Mouse (Mus musculus): ENCODE results near the gene Olfr1312. TPM values are rescaled to one million over a fixed set of nuclear protein-coding genes. Genes with fewer than 3 reads are reported as not detected.

The Olfr1312 gene
- total RNA-seq (2023; ENCODE audit: inconsistent age), result not detected in 4 replicates

GRCm38 (mm10) chr2:112050138-112050537, at the start of gene Olfr1312:
Gene Olfr1312 (minus strand): TSS chr2:112050238.

GRCm38 (mm10) chr2:112096681-112097080, 46.6 kb upstream of the Olfr1312 start, which contains the start of gene Olfr1314:
Gene Olfr1314 (minus strand): TSS chr2:112096781.

GRCm38 (mm10) chr2:112077743-112078142, 27.7 kb upstream of the Olfr1312 start, which contains the start of gene Olfr1313:
Gene Olfr1313 (minus strand): TSS chr2:112077843.

GRCm38 (mm10) chr2:112024312-112024711, 25.7 kb downstream of the Olfr1312 start, which contains the start of gene Olfr1311:
Gene Olfr1311 (minus strand): TSS chr2:112024412.

GRCm38 (mm10) chr2:112012608-112013007, 37.4 kb downstream of the Olfr1312 start, which contains the start of gene Olfr1310:
Gene Olfr1310 (minus strand): TSS chr2:112012708.

GRCm38 (mm10) chr2:111990181-111990580, 59.9 kb downstream of the Olfr1312 start, which contains the start of gene Olfr1309:
Gene Olfr1309 (minus strand): TSS chr2:111990281.

Other genes starting within 250 kb of the Olfr1312 start
- gene Olfr1303, start 229.9 kb downstream of the Olfr1312 start, total RNA-seq (2023; ENCODE audit: inconsistent age), result not detected in 4 replicates
- gene Olfr1305, start 173.1 kb downstream of the Olfr1312 start, total RNA-seq (2023; ENCODE audit: inconsistent age), result not detected in 4 replicates
- not detected in 4 replicates for gene Olfr1306, start 134.0 kb downstream of the Olfr1312 start, total RNA-seq (2023; ENCODE audit: inconsistent age)
- gene Olfr1307, start 100.8 kb downstream of the Olfr1312 start, total RNA-seq (2023; ENCODE audit: inconsistent age), result 0.03 TPM in 3 of 4 replicates, not detected in the other
- not detected in 4 replicates for gene Olfr1308, start 85.3 kb downstream of the Olfr1312 start, total RNA-seq (2023; ENCODE audit: inconsistent age)
- not detected in 4 replicates for gene Olfr1309, start 60.0 kb downstream of the Olfr1312 start, total RNA-seq (2023; ENCODE audit: inconsistent age)
- not detected in 4 replicates for gene Olfr1310, start 37.5 kb downstream of the Olfr1312 start, total RNA-seq (2023; ENCODE audit: inconsistent age)
- gene Olfr1311, start 25.8 kb downstream of the Olfr1312 start, total RNA-seq (2023; ENCODE audit: inconsistent age), result not detected in 4 replicates
- gene Olfr1313, start 27.6 kb upstream of the Olfr1312 start, total RNA-seq (2023; ENCODE audit: inconsistent age), result not detected in 4 replicates
- gene Olfr1314, start 46.5 kb upstream of the Olfr1312 start, total RNA-seq (2023; ENCODE audit: inconsistent age), result not detected in 4 replicates
- not detected in 4 replicates for gene Olfr1315-ps1, start 65.2 kb upstream of the Olfr1312 start, total RNA-seq (2023; ENCODE audit: inconsistent age)
- not detected in 4 replicates for gene Olfr1316, start 84.7 kb upstream of the Olfr1312 start, total RNA-seq (2023; ENCODE audit: inconsistent age)
- not detected in 4 replicates for gene Olfr1317, start 90.1 kb upstream of the Olfr1312 start, total RNA-seq (2023; ENCODE audit: inconsistent age)
- gene Olfr1318, start 104.0 kb upstream of the Olfr1312 start, total RNA-seq (2023; ENCODE audit: inconsistent age), result not detected in 4 replicates
- 7.0 to 10.3 TPM (median 9.0 TPM) in 4 replicates for gene Lpcat4, start 189.2 kb upstream of the Olfr1312 start, total RNA-seq (2023; ENCODE audit: inconsistent age)
- not detected in 4 replicates for gene Nutm1, start 209.1 kb upstream of the Olfr1312 start, total RNA-seq (2023; ENCODE audit: inconsistent age)
- gene Nop10, start 211.7 kb upstream of the Olfr1312 start, total RNA-seq (2023; ENCODE audit: inconsistent age), result 61.1 to 71.6 TPM (median 67.0 TPM) in 4 replicates
- 308 to 321 TPM (median 314 TPM) in 4 replicates for gene Slc12a6, start 215.6 kb upstream of the Olfr1312 start, total RNA-seq (2023; ENCODE audit: inconsistent age)
- gene Gm21985, start 216.1 kb upstream of the Olfr1312 start, total RNA-seq (2023; ENCODE audit: inconsistent age), result 0.27 to 0.70 TPM (median 0.30 TPM) in 3 of 4 replicates, not detected in the other

Measured in B cell, adult (primary cell).